Mouse (Mus musculus) gastrocnemius, adult 18-20 months (tissue): ENCODE results near the gene Vps13d. TPM values are rescaled to one million over a fixed set of nuclear protein-coding genes. Genes with fewer than 3 reads are reported as not detected.

Source experiments
- DNase-seq: peaks from one replicate; pipeline ENCODE4 v3.0.0; 2021; ENCODE audit warnings: low spot score
- total RNA-seq, 2 experiments: library from RNA; stranded (reverse); gene quantifications; 2 replicates each; pipeline ENCODE4 v1.2.3; 2021

The Vps13d gene
- total RNA-seq, 2 experiments from 2014 or later, result 28.7 to 34.3 TPM

DNA sequence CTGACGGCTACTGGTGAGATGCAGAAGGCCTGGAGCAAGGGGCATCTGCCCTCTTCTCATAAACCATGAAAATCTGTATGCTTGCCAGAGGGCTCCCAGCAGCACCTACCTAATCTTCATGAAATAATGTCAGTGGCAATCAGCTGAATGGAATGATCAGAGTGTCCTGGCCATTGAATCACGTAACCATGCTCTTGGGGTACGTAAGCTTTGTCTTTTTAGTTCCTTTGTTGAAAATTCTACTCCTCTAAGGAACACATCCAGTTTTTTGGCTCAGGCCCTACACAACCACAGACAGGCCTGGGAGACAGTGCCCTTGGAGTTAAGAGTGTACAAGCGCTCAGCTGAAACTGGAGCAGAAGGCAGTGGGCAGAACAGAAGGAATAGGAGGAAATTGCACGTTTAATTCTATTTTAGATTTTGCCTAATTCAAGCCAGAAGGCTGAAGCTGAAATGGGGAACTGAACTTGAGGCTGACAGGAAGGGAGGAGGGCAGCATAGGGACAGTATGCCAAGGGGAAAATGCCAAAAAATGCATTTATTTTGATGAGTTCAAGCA, 98.2 kb downstream of the Vps13d start:
- no peak for DNase-seq

DNA sequence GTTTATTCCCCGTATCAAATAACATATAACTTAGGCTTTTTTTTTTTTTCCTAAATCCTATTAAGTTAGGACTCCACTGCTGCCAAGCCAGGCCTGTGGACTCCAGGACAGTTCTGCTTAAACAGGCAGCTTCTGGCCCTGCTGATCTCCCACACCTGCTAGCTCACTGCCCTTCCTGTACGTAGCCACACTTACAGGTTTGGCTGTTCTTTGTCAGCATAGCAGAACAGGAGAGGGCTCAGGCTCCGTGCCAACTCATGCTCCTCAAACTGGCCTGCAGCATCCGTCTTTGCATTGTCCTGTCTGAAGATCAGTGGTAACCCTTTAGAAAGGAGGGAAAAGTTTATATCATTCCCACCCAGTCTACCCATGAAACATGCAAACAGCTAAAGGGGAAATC, 108.3 kb downstream of the Vps13d start:
- no peak for DNase-seq

DNA sequence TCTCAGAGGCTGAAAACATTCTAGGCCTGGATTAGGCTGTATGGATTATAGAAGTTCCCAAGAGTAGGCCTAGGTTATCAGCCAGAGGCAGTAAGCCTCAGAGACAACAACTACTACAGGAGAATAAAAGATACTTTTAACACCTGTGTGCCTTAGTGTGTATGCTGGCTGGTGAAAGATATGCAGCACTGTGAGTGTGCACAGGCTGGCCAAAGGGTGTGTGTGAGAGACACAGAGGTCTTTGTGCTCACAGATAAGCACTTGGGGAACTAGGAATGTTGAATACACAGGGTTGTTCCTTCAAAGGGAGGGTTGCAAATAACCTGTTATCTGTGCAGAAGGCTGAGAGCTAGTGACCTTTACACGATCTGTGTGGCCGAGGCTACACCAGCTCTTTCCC, 115.5 kb downstream of the Vps13d start:
- DNase-seq, result no peak

DNA sequence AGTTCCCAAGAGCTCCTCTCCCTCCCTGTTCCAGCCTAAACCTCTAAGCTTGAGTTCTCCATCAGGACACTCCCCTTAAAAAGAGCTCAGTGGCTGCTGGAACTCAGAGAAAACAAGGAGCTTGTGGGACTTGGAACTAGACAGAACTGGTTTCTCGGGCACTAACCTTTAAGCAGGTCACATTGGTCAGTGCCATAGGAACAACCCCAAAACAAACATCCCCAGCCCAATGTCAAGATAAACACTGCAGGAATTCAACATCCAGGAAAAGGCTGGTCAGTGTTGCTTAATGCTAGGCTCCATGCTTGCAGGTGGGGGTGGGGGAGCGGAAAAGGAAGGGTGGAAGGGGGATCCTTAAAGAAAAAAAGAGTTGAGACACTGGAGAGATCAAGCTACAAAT, 120.5 kb downstream of the Vps13d start:
- no peak for DNase-seq

DNA sequence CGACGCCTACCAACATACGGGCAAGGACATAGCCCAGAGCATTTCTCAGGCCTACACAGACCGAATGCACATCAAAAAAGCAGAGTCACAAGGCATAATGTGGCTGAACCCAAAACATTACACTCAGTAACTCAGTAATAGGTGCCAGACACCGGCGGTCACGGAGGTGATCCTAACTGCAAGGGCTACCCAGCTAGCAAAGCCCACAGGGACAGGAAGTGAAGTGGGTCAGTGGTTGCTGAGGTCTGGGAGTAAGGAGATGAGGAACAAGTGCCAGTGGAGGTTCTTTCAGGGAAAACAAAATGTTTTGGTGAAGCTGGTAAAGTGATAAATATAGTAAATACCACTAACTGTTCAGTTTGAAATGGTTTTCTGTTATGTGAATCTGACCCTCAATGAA, 121.1 kb downstream of the Vps13d start:
- no peak for DNase-seq

DNA sequence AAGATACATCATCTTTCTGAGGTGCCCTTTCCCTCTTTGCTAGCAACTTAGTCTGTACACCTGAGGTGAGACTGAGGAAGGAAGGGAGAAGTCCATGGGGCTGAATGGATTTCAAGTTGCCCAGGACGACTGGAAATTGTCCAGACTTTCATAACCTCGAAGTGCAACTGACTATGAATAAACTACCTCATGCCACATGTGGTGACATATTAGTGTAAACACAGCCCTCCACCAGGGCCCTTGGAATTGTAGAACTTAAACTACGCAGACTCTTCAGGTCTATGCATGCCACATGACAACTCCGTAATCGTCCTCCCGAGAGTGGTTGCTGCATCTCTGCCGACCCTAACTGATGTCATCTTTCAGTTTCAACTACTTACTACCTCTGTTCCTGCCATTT, 122.9 kb downstream of the Vps13d start:
- no peak for DNase-seq

DNA sequence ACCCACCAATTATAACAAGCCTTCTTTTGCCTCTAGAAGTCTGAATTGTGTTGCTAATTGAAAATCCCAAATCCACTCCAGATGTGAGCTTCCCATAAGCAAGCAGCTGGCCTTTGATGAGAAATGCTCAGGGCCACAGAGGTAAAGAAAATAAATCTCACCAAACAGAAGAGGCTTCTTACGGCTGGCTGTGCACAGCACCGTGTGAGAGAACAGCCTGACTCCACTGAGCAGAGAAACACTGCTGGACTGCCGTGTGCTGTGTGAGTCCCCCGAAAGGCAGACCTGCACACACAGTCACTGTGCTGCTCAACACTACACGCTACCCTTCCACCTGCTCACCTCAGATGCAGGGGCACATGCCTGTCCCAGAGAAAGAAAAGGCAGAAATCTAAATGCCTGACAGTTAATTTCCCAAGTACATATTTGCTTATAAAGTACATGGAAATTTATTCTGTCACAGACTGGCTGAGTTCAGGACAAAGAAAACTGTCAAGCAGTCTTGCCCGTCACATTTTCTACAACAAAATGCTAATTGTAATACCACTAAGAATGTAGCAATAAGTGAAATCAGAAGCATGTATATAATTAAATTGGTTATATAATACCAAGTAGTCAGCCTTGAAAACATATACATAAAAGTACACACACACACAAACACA, 127.7 kb downstream of the Vps13d start:
- DNase-seq, result no peak

DNA sequence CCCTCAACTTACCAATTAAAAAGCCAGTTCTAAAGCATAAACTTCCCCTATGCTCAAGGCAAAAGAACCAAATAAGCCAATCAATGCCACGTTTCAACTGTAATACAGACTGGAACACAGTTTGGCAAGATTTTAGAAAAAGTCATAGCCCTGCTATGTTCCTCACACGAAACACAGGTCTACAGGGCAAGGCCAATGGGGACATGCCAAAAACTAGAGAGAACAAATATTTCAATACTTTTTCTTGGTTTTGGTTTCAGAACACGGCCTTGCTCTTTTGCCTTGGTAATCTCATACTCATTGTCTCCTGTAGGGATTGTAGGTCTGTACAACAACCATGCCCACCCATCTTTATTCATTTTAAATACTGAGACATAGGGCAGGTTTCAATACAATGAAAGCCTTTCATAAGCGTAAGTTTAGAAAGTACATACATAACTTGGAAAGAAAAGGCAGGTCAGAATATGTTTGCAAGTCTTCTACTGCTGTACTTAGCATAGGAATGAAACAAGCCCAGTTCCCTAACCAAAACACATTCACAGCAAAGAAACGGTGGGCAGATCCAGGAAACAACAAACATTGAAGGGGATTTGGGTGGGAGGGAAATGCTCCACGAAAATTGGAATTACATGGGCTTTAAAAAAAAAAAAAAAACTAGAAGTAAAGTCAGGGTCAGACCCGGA, 128.3 kb downstream of the Vps13d start:
- no peak for DNase-seq

DNA sequence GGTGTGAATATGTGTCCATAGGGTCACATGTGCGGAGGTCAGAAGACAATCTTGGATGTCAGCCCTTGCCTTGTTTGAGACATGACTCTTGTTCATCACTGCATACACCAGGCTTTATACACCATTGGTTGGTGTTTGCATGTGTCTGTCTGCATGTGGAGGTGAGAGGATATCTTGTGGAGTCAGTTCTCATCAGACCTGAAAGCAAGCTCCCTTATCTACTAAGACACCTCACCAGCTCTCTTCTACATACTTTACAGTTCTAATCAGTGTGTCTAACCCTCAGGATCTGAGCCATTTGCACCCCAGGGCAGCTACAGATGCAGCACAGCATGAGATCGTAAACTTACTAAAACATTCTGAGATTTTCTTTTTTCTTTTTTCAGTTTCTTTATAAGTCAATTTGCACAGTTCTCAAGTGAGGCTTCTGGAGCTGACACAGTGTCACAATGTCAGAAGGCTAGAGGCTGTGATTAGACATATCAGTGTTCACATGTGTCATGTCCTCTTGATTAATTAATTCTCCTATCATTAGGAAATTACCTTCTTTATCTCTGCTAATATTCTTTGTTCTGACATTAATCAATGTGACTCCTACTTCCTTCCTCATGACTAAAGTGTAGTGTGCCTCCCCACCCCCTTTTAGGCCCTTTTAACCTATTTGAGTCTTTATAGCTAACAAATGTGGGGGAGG, 135.9 kb downstream of the Vps13d start:
- no peak for DNase-seq

DNA sequence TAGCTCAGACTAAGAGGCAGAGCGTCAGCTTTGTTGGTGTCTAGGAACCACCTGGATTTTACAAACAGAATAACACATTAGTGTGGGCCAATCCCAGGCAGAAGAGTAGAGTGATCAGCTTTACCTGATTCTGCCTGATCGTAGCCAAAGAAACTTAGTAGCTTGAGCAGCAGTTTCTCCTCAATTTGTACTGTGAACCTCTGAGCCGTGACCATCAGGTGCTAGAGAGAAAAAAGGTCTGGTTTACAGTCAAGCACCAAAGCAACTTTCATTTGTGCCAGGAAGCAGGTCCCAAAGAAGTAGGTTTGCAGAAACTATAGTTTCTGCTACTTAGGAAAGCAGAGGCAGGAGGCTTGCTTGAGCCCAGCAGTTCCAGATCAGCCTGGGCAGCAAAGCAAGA, 138.5 kb downstream of the Vps13d start:
- no peak for DNase-seq

DNA sequence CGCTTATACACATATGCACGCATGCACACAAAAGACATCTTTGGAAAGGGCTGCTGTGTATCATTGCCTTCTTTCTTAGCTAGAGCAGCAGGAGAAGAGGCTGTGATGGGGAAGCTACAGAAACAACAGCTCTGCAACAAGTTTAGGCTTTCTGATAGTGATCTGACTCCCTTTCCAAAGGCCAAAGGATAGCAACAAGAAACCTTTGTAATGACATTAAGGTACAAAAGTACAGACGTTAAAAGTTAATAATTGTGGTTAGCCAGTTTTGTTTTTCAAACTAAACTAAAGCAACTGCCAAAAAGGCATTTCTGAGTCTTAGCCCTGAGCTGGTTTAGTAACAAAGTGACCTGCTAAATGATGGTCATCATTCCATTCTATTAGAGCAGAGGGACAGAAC, 139.0 kb downstream of the Vps13d start:
- DNase-seq, result no peak

DNA sequence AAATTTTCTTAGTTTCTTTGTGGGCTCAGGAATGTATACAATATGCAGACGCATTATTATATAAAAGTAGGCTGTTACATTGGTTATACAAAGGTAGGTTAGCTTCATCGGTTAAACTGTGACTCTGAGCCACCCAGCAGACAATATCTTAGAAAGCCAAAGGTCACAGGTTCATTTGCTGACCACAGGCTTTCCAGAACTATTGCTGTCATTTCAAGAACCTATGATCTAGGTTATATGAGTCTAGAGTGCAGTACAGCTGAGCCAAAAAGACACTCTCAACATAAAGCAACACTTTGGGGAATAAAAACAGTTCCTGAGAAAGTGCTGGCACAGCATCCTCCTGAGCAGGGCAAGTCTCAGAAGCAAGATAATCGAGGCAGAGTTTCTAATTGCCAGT, 140.4 kb downstream of the Vps13d start:
- DNase-seq, result no peak

DNA sequence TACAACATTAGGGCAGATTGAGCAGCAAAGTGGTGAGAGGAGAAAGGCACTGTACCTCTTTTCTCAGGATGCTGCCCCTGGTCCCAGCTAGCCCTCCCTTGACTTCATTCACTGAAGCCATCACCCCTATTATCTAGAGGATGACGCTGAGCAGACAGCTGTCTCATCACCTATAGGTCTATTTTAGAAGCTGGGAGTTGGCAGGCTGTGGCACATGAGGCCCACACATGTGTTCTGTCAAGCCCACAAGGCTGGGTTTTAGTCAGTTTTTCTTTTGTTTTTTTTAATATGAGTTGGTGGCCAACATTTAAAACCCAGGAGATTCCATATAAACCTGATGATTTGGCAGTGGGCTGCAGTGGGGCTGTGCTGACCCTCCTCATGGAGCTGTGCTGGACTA, 142.1 kb downstream of the Vps13d start:
- DNase-seq, result no peak

DNA sequence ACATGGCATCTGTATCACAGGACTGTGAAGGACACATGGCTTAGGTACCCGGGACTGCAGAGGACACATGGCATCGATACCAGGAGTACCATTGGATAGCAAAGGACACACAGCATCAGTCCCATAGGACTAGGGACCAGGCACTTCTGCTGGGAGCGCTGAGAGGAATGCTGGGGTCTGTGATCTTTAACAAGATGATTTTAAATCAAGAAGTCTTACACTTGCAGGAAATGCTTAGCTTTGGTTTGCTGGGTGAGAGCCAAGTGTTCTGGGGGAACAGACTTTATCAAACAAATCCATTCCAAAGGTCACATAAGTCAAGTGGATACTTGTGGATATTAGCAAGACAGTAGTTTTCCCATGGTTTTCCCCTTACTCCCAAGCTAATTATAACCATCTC, 142.5 kb downstream of the Vps13d start:
- peak; percentile 27 for DNase-seq

DNA sequence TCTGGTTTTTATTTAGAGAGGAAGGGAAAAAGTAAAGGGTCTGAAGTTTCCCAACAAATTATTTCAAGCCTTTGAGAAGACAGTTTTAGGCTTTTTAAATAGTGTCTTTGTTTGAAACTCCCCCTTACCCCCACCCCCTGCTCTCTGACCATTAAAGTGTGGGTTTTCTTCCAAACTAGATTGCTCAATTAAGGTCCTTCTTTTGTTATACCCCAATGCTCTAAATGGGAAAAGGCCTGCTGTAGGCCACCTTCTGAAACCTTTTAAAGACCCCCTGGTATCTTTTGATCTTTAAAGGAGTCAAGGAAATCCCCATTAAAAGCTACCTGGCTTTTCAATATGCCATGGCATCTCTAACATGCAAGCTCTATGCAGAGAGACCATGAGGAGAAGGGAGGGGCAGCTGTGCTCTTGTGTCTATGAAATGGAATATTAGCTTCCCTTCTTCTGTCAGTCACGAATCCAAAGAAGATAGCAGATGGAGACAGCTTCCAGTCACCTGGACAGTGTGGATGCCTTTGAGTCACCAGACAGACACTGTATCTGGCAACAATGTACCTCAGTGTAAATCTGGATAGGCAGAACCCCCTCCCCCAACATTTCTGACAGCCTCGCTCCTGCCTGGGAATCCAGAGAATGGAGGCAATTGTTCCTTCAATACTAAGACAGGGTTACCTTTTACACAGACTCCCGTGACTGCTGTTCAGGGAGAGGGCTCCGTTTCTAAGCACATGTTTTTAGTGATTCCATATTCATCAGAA, 143.4 kb downstream of the Vps13d start:
- DNase-seq, result no peak

DNA sequence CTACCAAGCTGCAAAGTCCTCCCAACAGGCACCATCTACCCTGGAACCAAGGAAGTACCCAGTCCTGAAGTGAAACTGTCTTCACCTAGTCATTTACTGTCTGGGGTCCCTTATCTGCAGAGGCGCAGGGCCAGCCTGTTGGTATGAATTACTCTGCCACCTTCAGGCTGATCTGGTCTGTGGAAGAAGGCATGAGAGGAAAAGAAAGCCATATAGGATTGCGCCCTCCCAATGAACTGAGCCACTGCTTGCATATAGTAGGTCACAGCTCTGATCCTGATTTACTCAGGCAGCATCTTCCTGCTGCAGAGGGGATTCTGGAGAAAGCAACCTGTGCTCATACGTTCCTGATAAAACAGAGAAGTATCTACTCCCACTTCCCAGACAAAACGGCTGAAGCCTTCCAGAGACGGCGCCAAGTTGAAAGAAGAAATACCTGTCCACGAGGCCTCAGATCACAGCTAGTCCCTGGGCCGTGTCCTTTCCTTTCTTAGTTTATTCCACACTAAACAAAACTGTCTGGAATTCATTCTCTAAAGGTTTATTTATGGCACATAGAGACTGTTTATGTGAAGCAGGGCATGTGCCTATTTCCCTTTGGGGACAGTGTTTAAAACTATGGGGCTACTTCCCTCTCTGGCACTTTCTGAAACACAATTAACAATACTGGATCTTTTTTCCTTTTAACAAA, 144.1 kb downstream of the Vps13d start:
- no peak for DNase-seq

DNA sequence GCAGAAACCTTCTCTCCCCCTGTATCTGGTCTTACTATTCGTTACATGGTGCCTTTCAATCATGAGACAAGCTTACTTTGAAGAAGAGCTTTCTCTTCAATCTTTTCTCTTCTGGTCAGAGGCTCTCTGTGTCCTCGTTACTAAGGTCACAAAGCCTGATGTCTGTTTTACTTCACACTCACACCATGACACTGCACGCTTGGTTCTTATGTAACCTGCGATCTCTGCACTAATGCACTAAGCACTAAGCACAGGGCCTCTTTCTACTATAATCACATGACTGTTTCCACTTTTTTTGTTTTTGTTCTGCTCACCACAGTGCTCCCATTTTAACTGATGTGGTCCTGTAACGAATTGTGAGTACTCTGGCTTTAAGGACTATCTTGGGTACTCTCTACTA, 146.8 kb downstream of the Vps13d start:
- no peak for DNase-seq

DNA sequence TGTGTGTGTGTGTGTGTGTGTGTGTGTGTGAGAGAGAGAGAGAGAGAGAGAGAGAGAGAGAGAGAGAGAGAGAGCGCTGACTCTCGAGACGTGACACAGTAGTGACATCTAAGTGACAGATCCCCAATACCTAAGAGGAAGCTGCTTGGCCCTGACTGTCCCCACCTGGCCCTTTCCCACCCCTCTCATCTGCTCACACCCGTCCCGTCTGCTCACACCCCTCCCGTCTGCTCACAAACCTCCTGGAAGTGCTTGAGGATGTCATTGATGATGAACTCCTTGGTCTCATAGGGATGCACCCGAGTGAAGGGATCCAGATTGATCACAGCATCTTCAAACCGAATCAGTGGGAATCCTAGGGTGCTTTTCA, 148.8 kb downstream of the Vps13d start:
- no peak for DNase-seq

DNA sequence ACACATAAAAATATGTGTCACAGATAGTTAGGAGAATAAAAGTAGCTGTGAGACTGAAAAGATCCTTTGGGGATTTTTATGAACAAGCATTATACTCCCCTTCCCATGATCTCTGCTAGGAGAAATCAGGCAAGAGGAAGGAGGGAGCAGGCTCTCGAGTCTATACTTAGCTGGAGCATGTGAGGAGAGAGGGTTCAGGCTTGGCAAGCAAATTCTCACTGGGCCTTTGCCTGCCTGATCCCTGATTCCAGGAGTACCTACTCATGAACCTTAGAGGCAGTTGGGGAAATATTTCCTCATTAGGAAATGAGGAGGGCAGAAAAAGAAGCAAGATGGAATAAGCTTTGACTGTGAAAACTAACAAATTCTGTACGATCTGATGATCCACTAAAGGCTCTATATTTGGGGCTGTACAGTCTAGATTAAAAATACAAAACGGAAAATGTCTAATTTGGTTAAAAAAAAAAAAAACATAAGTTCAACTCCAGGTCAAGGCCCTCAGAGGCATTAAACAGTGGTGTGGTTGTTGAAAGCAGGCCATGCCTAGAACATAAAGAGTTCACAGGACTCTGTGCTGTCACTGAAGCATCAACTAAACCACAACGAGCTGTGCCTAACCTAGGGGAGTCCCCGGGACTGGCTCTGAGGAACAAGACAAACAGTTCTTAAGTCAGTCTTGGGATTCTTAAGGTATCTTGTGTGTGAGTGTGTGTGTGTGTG, 149.3 kb downstream of the Vps13d start:
- DNase-seq, result peak; percentile 24

DNA sequence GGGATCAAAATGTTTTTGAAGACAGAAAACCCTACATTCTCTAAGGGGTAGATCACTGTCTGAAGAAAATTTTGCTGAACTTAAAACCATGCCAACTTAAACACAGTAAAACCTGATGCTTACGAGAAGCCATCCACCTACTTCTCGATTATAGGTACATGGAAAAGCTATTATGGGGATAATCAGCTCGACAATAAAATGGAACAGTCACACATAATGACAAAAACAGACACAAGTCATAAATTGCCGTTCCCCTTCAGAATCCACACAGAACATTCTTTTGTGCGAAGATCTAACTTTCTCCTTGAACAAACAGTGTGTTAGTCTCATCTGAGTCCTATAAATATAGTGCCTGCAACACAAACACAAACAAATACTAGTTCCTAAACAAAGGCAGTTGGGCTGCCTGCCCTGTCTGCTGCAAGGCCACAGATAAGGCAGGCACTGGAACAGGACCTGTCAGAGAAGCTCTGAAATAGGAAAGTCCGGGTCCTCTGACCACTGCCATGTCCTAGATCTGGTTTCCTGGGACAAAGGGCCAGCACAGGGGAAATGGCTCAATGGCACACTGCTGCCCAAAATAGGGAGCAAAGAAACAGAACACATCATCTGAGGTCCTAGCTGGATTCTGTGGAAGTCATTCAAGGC, 153.5 kb downstream of the Vps13d start:
- DNase-seq, result no peak
